Mouse (Mus musculus) olfactory bulb, adult 2 months (tissue): ENCODE results near the gene Thsd1.

Experiments
- CTCF ChIP-seq: fragments of 200-500 bp; IDR thresholded peaks from 2 replicates; pipeline ENCODE4 v1.5.1; 2012; ENCODE audit warnings: low read depth, mild to moderate bottlenecking, low read length, moderate library complexity; ENCODE audit not compliant: insufficient read depth
- POLR2A ChIP-seq: fragments of 200-500 bp; IDR thresholded peaks from 2 replicates; pipeline ENCODE4 v1.6.1; 2012; ENCODE audit warnings: mild to moderate bottlenecking, low read depth, low read length, moderate library complexity; ENCODE audit not compliant: insufficient read depth

- TF ChIP-seq CTCF: no peak
- TF ChIP-seq POLR2A: no peak
These were observed 19.6 kb upstream of the Thsd1 start for GRCm38 (mm10) chr8:22207535-22207934.
